Mouse (Mus musculus) forebrain, embryonic 14.5 days (tissue): ENCODE data around the gene Ildr1. TPM values are rescaled to one million over a fixed set of nuclear protein-coding genes. Genes with fewer than 3 reads are reported as not detected.

ENCODE experiments used
- ATAC-seq: fragments of 200-750 bp; cut with Nextera tagmentation; 2 replicates; pipeline ENCODE4 v1.8.0; 2017; ENCODE audit warnings: mild to moderate bottlenecking, moderate library complexity
- DNase-seq: peaks from one replicate; pipeline ENCODE4 v3.0.0-alpha.2; 2015; ENCODE audit warnings: low spot score
- H3K27ac ChIP-seq: fragments of 300-500 bp; sonication (generic); 2 replicates; pipeline ENCODE4 v1.5.1; 2014; ENCODE audit warnings: low read depth, mild to moderate bottlenecking, control low read depth, low read length, moderate library complexity
- H3K27me3 ChIP-seq: fragments of 300-500 bp; sonication (generic); replicated peaks from 2 replicates; pipeline ENCODE4 v1.6.1; 2014; ENCODE audit warnings: low read length, control low read depth, mixed read lengths; ENCODE audit not compliant: control insufficient read depth, insufficient read depth
- H3K36me3 ChIP-seq: fragments of 300-500 bp; sonication (generic); 2 replicates; pipeline ENCODE4 v1.6.1; 2014; ENCODE audit warnings: low read length, control low read depth; ENCODE audit not compliant: control insufficient read depth, insufficient read depth
- H3K4me1 ChIP-seq: fragments of 300-500 bp; sonication (generic); 2 replicates; pipeline ENCODE4 v1.6.1; 2014; ENCODE audit warnings: antibody characterized with exemption, low read length, control low read depth; ENCODE audit not compliant: control insufficient read depth, insufficient read depth
- H3K4me2 ChIP-seq: fragments of 300-500 bp; sonication (generic); 2 replicates; pipeline ENCODE4 v1.6.1; 2014; ENCODE audit warnings: mild to moderate bottlenecking, control low read depth, low read length
- H3K4me3 ChIP-seq: fragments of 300-500 bp; sonication (generic); 2 replicates; pipeline ENCODE4 v1.5.1; 2014; ENCODE audit warnings: low read depth, low read length, control low read depth
- H3K9ac ChIP-seq: fragments of 300-500 bp; sonication (generic); 2 replicates; pipeline ENCODE4 v1.6.1; 2014; ENCODE audit warnings: mild to moderate bottlenecking, low read length, control low read depth, moderate library complexity
- H3K9me3 ChIP-seq: fragments of 300-500 bp; sonication (generic); replicated peaks from 2 replicates; pipeline ENCODE4 v1.6.1; 2016; ENCODE audit warnings: low read length, control low read depth, mixed read lengths; ENCODE audit not compliant: control insufficient read depth
- WGBS: fragments of 180-500 bp; shearing (Covaris S2); extraction: QIAGEN DNeasy Blood & Tissue Kit; methylation state at CpG from one replicate; pipeline ENCODE4 v1.1.7; 2014; 5-methylcytosine and 5-hydroxymethylcytosine counted together
- polyA plus RNA-seq: library from polyadenylated mRNA; unstranded; fragments of >200 nt; fragmentation: Nextera tagmentation; extraction: Ambion mirVana; gene quantifications from 2 replicates; pipeline ENCODE4 v1.2.1, GENCODE M21; 2014

Ildr1 gene
- polyA plus RNA-seq, 1 experiment from 2014 or later, result not detected

DNA sequence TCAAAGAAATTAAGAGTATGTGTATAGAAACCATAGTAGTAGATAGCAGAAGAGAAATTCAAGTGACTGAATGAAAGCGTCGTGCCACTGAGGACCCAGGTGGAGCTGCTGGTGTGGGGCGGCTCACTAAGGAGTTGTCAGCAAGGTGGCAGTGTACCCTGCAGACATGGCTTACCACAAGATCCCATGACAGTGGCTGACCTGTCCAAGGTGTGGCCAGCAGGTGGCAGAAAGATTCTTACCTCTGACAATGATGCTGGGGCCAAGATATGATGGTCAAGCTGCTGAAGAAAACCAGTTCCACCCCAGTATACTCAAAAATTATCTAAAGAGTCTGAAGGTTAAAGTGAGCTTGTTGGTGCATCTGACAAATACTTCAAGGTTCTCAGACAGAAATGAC is 41.6 kb downstream of the Ildr1 start:
- ATAC-seq (no peak), DNase-seq (no peak)
- no peak overlapping the region for H3K4me3 ChIP-seq
- 87% methylated on average over 3 of the region's 3 CpGs for WGBS
- H3K4me1 ChIP-seq, result no peaks in the 10 kb centered on the region
- no peak overlapping the region for H3K27ac ChIP-seq
- H3K27me3 ChIP-seq, result no peaks in the 10 kb centered on the region
- H3K9ac ChIP-seq, result no peak overlapping the region
- no peaks in the 10 kb centered on the region for H3K9me3 ChIP-seq
- H3K36me3 ChIP-seq, result no peaks in the 10 kb centered on the region
- no peak overlapping the region for H3K4me2 ChIP-seq

GRCm38 (mm10) chr16:36739404-36739930 is 45.7 kb downstream of the Ildr1 start:
- Histone ChIP-seq H3K36me3 (no peaks in the 10 kb centered on the region), H3K27ac (no peak overlapping the region), H3K4me1 (no peaks in the 10 kb centered on the region), H3K9ac (no peak overlapping the region), H3K9me3 (no peaks in the 10 kb centered on the region), H3K27me3 (no peaks in the 10 kb centered on the region), H3K4me3 (no peak overlapping the region), H3K4me2 (no peak overlapping the region)
- no peak for ATAC-seq
- 30% methylated on average over 4 of the region's 4 CpGs for WGBS
- DNase-seq, result no peak

DNA sequence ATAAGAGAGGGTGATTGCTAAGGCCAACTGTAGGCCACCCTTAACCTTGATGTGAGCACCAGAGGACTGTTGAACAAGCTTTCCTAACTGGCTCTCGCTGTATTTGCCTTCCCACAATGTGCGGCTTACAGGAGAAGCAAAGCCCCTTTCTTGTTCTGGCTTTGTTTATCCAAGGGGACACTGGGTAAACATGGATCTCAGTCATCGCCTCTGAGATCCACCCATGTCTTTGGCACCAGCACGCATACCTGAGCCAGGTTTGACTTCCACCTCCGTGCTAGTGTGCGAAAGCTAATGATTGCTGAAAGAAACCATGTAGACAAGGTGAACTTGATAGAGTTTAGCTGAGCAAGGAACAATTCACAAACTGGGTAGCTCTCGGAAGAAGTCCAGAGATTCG is 49.8 kb downstream of the Ildr1 start:
- H3K27ac ChIP-seq, result no peak overlapping the region

GRCm38 (mm10) chr16:36747068-36747467 is 53.3 kb downstream of the Ildr1 start:
- Histone ChIP-seq H3K27me3 (no peaks in the 10 kb centered on the region), H3K4me1 (no peaks in the 10 kb centered on the region), H3K4me3 (no peak overlapping the region), H3K9me3 (no peaks in the 10 kb centered on the region), H3K9ac (no peak overlapping the region), H3K4me2 (no peak overlapping the region), H3K36me3 (no peaks in the 10 kb centered on the region), H3K27ac (no peak overlapping the region)
- ATAC-seq (no peak), DNase-seq (no peak)
- 90% methylated on average over 4 of the region's 4 CpGs for WGBS

More for the DNA sequence above, 49.8 kb downstream of the Ildr1 start:
- ATAC-seq (no peak), DNase-seq (no peak)
- H3K9me3 ChIP-seq, result no peaks in the 10 kb centered on the region
- WGBS, result 90% methylated on average over 8 of the region's 8 CpGs
- no peak overlapping the region for H3K9ac ChIP-seq
- H3K4me1 ChIP-seq, result no peaks in the 10 kb centered on the region
- no peaks in the 10 kb centered on the region for H3K36me3 ChIP-seq
- no peak overlapping the region for H3K4me2 ChIP-seq
- H3K27me3 ChIP-seq, result no peaks in the 10 kb centered on the region
- no peak overlapping the region for H3K4me3 ChIP-seq

GRCm38 (mm10) chr16:36747767-36748166 is 54.0 kb downstream of the Ildr1 start:
- WGBS, result 83% methylated on average over 2 of the region's 2 CpGs
- H3K4me1 ChIP-seq, result no peaks in the 10 kb centered on the region

GRCm38 (mm10) chr16:36751979-36752378 is 58.2 kb downstream of the Ildr1 start:
- no peaks in the 10 kb centered on the region for H3K27me3 ChIP-seq
- H3K4me2 ChIP-seq, result no peak overlapping the region
- no peaks in the 10 kb centered on the region for H3K36me3 ChIP-seq
- ATAC-seq (no peak), DNase-seq (no peak)
- H3K4me1 ChIP-seq, result no peaks in the 10 kb centered on the region
- H3K9ac ChIP-seq, result no peak overlapping the region
- no peak overlapping the region for H3K27ac ChIP-seq
- 97% methylated on average over 3 of the region's 3 CpGs for WGBS
- no peak overlapping the region for H3K4me3 ChIP-seq
- no peaks in the 10 kb centered on the region for H3K9me3 ChIP-seq

More at GRCm38 (mm10) chr16:36747767-36748166, 54.0 kb downstream of the Ildr1 start:
- Histone ChIP-seq H3K27me3 (no peaks in the 10 kb centered on the region), H3K9ac (no peak overlapping the region), H3K9me3 (no peaks in the 10 kb centered on the region), H3K4me3 (no peak overlapping the region), H3K4me2 (no peak overlapping the region), H3K36me3 (no peaks in the 10 kb centered on the region), H3K27ac (no peak overlapping the region)
- no peak for ATAC-seq
- no peak for DNase-seq

DNA sequence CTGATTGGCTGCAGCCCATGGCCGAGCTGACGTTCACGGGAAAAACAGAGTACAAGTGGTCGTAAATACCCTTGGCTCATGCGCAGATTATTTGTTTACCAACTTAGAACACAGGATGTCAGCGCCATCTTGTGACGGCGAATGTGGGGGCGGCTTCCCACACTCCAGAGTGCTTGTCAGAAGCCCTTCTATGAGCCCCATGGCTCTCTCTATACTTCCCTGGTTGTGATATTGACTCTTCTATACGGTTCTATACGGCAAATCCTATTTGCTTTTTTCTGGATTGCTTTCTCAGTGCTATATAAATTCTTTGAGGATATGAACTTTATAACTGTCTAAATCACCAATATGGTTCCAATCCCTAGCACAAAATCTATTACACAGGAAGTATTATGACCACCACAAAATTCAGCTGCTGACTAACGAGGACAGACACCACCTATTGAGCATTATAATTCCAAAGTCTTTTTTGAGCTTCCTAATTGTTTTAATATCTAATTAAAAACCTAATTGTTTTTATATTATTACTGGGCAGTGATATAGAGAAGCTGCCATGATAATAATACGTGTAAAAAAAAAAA is 76.5 kb downstream of the Ildr1 start:
- H3K4me2 ChIP-seq, result no peak overlapping the region
- no peaks in the 10 kb centered on the region for H3K4me1 ChIP-seq
- WGBS, result 76% methylated on average over 8 of the region's 13 CpGs
- ATAC-seq (peak; percentile 73; the same call in 1 of the 2 replicates), DNase-seq (no peak)
- no peak overlapping the region for H3K9ac ChIP-seq
- H3K4me3 ChIP-seq, result no peak overlapping the region
- H3K27ac ChIP-seq, result 0 out of 2 replicates have a peak overlapping the region, but pooled peaks have one; percentile 11
- no peaks in the 10 kb centered on the region for H3K27me3 ChIP-seq
- no peaks in the 10 kb centered on the region for H3K9me3 ChIP-seq
- no peaks in the 10 kb centered on the region for H3K36me3 ChIP-seq

GRCm38 (mm10) chr16:36770830-36771229 is 77.1 kb downstream of the Ildr1 start:
- Histone ChIP-seq H3K4me2 (no peak overlapping the region), H3K36me3 (no peaks in the 10 kb centered on the region), H3K4me3 (no peak overlapping the region), H3K9ac (no peak overlapping the region), H3K27ac (peak overlapping the region; percentile 52; the same call in 1 of the 2 replicates), H3K9me3 (no peaks in the 10 kb centered on the region), H3K27me3 (no peaks in the 10 kb centered on the region), H3K4me1 (no peaks in the 10 kb centered on the region)
- WGBS, result 10% methylated on average over 4 of the region's 4 CpGs
- ATAC-seq, result peak; percentile 90
- peak; percentile 75 for DNase-seq

- no peaks in the 10 kb centered on the region for H3K27me3 ChIP-seq
- H3K9ac ChIP-seq, result no peak overlapping the region
- peak overlapping the region; percentile 52; the same call in 1 of the 2 replicates for H3K27ac ChIP-seq
- no peak overlapping the region for H3K4me2 ChIP-seq
- no peaks in the 10 kb centered on the region for H3K36me3 ChIP-seq
- 43% methylated on average over 2 of the region's 2 CpGs for WGBS
- no peaks in the 10 kb centered on the region for H3K4me1 ChIP-seq
- ATAC-seq (peak; percentile 53), DNase-seq (no peak)
- no peak overlapping the region for H3K4me3 ChIP-seq
- no peaks in the 10 kb centered on the region for H3K9me3 ChIP-seq
Measured at GRCm38 (mm10) chr16:36771244-36771643, 77.5 kb downstream of the Ildr1 start.
